Mouse (Mus musculus): ENCODE measurements around the gene 3110021N24Rik. TPM values are rescaled to one million over a fixed set of nuclear protein-coding genes. Genes with fewer than 3 reads are reported as not detected.

3110021N24Rik gene
- total RNA-seq, 2 experiments from 2014 or later = 0.14 to 0.61 TPM

DNA sequence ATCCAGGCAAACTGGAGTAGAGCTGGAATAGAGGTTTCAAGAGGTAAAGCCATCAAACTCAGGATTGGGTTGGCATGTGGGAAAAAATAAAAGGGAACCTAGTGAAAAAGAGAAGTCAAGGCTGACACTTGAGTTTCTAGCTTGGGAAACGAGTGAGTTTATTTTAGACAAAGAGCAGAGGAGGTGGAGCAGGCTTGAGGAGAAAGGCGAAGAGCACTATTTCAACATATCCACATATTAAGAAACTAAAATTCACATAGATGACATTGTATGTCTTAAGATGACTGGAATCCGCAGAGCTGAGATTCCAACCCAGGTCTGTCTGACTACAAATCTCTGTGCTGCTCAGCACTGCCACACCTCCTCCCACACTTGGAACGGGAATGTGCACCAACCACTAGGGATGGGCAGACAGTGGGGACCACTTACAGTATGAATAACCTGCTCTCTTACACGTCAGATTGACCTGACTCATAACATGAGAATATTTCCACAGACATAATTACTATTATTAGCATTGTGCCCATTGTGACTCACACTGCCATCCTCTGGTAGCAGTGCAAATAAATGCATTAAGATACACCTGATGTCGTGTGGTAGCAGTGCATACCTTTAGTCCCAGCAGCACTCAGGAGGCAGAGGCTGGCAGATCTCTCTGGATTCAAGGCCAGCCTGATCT lies 69.9 kb downstream of the 3110021N24Rik start:
- intact Hi-C loops (cut with DNase I) = no loop called here
- no peak for DNase-seq

DNA sequence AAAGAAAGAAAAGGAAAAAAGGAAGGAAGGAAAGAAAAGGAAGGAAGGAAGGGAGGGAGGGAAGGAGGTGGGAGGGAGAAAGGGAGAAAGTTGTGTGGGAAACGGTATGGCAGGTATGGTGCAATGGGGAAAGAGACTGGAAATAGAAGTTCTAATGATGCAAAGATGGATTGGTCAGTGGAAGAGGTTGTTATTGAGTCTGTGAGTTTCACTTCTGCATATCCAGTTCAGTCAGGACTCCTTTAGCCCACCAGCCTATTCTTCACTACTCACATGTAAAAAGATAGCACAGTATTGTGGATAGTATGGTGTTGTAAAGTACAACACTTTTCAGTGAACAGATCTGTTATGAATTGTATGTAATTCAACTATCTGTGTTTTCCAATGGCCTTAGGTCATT lies 71.1 kb downstream of the 3110021N24Rik start:
- intact Hi-C loops (cut with DNase I) = no loop called here

DNA sequence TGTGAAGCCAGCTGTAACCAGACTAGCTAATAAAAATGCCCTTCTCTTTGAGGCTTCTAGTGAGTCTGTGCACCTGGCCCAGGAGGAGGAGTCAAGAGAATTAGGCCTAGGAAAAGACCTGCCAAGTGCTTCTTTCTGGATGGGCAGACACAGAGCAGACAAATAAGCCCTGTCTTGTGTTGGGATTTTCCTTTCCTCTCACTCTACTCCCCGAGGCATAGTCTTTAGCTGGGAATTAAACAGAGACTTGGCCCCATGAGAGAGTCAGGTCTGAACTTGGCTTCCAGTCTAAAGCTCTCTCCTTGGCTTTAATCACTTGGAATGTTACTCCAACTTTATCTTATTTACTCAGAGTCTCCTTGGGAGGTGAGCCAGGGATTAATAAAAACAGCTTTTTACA lies 74.5 kb downstream of the 3110021N24Rik start:
- intact Hi-C loops (cut with DNase I) = no loop called here
- DNase-seq = no peak

More for the DNA sequence above, 71.1 kb downstream of the 3110021N24Rik start:
- no peak for DNase-seq

- intact Hi-C loops (cut with DNase I) = loop anchor here (5.0 kb wide), 1 partner anchor 181 kb away; no protein-coding TSS in a partner anchor
- DNase-seq = peak in 1 of 2 experiments; percentile 2
Measured at GRCm38 (mm10) chr4:108796701-108797100, 77.3 kb downstream of the 3110021N24Rik start.

DNA sequence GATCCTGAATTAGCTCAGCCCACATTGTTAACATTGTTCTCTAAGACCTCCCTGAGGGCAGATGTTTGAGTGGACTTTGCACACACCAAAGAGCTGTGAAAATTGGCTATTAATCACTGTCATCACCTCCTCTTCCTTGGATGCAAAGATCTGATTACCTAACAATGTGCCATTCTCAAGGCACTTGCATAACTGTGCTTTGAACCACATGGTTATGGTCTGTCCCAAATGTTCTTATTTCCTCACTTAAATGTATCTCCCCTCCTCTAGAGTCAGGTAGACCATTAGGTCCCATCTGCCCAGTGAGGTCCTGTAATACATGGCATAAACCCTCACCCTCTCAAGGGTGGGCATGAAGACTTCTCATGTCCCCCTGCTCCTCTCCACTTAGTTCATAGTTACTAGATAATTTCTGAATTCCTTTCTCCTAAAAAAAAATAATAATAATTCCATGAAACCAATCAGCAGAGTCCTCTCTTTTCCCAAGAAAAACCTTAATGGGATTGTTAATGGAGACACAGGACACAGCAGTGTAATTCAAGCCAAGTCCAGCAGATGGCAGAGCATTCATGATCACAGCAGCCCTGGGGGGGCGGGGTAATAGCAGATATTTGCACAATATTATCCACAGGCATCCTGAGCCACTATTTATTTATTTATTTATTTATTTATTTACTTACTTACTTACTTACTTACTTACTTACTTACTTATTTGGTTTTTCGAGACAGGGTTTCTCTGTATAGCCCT lies 78.8 kb downstream of the 3110021N24Rik start:
- intact Hi-C loops (cut with DNase I) = loop anchor here (5.0 kb wide), 1 partner anchor 179 kb away; no protein-coding TSS in a partner anchor
- DNase-seq = peak; percentile 77 to 84

DNA sequence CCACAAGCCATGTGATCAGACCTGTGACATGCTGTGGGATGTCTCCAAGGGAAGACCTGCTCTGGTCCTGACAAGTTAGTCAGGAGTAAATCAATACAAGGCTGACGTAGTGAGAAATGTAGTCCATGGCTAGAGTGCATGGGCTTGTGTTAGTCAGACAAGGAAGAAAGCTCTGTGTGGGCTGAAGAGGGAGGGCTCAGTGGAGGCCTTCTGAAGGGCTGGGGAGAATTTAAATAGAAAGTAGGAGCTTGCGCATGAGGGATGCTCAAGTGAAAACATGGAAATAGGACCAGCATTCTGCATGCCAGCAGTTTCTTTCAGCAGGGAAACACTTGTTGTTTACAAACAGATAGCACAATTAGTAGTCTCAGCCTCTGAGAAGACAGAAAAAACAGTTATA lies 84.1 kb downstream of the 3110021N24Rik start:
- intact Hi-C loops (cut with DNase I) = no loop called here
- DNase-seq = no peak

DNA sequence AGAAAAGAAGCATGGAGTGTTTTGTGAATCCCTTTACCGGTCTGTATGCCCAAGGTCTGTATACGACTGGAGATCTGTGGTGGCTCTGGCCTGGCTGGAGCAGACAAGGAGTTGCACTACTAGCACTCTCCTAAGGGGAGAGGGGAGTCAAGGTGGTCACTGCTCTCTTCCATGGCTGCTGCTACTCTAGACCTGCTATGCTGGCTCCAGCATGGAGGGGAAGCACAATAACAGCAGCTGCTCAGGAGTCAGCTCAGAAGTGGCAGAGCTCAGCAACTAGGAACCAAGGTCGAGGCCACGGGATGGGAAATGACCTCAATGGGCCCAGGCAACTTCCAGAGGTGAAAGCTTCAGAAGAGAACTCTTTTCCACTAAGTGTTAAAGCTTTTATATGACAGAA lies 91.7 kb downstream of the 3110021N24Rik start:
- intact Hi-C loops (cut with DNase I) = no loop called here
- no peak for DNase-seq

DNA sequence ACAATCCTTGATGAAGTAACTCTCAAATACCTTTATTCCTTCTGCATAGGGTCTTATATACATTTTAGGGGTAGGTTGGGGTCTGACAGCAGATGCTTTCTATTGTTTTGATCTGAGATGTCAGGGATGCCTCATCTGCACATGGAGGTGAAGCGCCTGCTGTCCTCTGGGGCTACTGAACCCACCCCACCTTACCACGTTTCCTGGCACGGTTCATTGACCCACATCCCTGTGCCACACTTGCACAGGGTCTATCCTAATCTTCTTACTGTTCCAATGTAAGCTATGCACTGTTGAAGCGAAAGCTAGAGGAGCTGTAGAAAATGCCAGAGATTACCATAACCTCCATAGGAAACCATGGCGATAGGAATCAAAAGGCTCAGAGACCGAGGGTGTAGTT lies 92.1 kb downstream of the 3110021N24Rik start:
- intact Hi-C loops (cut with DNase I) = no loop called here
- DNase-seq = no peak

DNA sequence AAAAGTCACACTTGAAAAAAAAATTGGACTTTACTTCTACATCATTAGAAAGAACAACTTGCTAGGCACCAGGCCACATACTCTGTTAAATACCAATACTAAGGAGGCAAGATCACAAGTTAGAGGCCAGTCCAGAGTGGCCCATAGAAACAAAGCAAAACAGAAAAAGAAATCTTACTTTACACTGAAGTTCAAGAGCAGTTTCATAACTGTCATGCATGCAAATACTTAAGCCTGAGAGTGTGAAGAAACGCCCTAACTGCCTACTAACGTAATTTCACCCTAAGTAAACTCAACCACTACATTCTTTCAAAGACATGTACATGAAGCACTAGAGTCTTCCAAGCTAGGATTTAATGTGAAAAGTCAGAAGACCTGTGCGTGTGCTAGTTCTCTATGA lies 106.2 kb downstream of the 3110021N24Rik start:
- DNase-seq = no peak
- intact Hi-C loops (cut with DNase I) = no loop called here

DNA sequence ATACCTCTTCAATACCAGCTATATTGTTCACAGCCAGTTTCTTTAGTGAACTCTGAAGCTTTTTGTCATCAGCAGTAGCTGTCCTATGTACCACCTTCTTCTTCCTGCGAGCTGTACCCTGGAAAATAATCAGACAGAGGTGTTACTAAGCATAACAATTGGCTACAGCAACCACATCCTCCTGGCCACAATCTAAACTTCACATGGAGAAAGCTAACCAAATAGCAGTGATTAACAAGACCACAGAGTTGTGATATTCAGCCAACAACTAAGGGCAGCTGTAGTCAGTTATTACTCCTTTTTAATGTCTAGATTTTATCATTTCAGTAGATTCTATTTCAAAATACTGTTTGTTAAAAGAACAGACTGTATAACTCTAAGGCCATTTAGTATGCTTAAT lies 106.6 kb downstream of the 3110021N24Rik start:
- intact Hi-C loops (cut with DNase I) = no loop called here
- DNase-seq = no peak

DNA sequence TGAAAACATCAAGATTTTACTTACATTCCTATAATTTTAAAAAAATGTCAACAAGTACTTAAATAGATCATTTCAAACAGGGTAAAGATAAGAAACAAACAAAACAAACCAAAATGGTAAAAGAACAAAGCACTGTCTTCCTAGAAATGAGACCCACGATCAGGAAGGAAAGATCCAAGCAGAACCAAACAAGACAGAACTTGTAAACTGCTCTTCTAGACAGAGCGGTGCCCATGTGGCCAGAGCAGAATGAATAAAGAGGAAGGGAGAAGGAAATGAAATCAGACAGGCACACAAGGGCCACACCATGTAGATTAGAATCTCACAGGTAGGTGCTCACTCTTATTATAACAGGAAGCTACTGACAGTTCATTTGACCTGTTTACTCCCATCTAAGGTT lies 107.2 kb downstream of the 3110021N24Rik start:
- intact Hi-C loops (cut with DNase I) = no loop called here
- DNase-seq = no peak

DNA sequence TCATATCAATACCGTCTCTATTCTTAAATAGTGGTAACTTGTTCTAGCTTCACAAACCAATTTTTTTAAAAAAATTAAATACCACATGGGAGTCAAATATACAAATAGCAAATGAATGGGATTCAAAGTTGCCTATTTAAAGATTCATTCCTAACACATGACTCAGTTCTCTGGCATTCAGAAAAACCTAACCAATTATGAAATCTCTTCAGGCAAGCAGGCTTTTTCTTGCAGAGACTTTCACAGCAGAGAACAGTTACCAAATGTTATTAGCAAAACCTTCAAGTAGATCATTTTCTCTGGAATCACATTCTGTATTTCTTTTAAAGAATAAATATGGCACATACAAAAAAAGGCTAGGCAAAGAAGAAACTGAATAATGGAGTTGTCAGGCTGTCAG lies 111.2 kb downstream of the 3110021N24Rik start:
- no peak for DNase-seq
- intact Hi-C loops (cut with DNase I) = loop anchor here (5.0 kb wide), 1 partner anchor 48 kb away; the partner anchor contains the start of gene Zfyve9

Other genes starting within 250 kb of the 3110021N24Rik start
- 10 to 100 TPM; 20.6 to 21.4 TPM for gene Prpf38a, start 140.3 kb upstream of the 3110021N24Rik start, total RNA-seq (2021)
- gene Orc1, start 140.2 kb upstream of the 3110021N24Rik start, total RNA-seq (2021) = under 1 TPM in 1 of 2 experiments, not detected in 1; 0.71 TPM
- gene Cc2d1b, start 99.7 kb upstream of the 3110021N24Rik start, total RNA-seq (2021) = 10 to 100 TPM; 14.6 to 17.6 TPM
- 10 to 100 TPM; 23.1 to 24.2 TPM for gene Zfyve9, start 61.1 kb downstream of the 3110021N24Rik start, total RNA-seq (2021)
- gene Btf3l4, start 114.0 kb downstream of the 3110021N24Rik start, total RNA-seq (2021) = 10 to 100 TPM; 75.5 to 84.6 TPM
- 10 to 100 TPM; 30.4 to 38.0 TPM for gene Txndc12, start 115.0 kb downstream of the 3110021N24Rik start, total RNA-seq (2021)
- gene Kti12, start 128.1 kb downstream of the 3110021N24Rik start, total RNA-seq (2021) = 10 to 100 TPM; 17.7 to 20.0 TPM
- gene A730015C16Rik, start 129.0 kb downstream of the 3110021N24Rik start, total RNA-seq (2021) = not detected
- gene Rab3b, start 159.4 kb downstream of the 3110021N24Rik start, total RNA-seq (2021) = under 1 TPM; 0.22 to 0.36 TPM

Data from heart, postnatal 14 days (tissue).